Mouse (Mus musculus) lung, adult 10 weeks (tissue): Measurements from ENCODE around the gene Ngrn. TPM values are rescaled to one million over a fixed set of nuclear protein-coding genes. Genes with fewer than 3 reads are reported as not detected.

Experiments
- polyA plus RNA-seq: library from polyadenylated mRNA; stranded (reverse); fragments of 350-450 nt; fragmentation: Illumina TruSeq; extraction: RNeasy Lipid Tissue Mini Kit (QIAGEN cat#74804); gene quantifications from one replicate; pipeline ENCODE4 v1.2.3, GENCODE M21; 2014; ENCODE audit warnings: low read depth, low replicate concordance; ENCODE audit not compliant: insufficient read depth

Ngrn gene
- polyA plus RNA-seq: 36.1 TPM

GRCm38 (mm10) chr7:80260625-80261371, at the start of gene Ngrn:
Ngrn (plus strand) TSS chr7:80261215.

DNA sequence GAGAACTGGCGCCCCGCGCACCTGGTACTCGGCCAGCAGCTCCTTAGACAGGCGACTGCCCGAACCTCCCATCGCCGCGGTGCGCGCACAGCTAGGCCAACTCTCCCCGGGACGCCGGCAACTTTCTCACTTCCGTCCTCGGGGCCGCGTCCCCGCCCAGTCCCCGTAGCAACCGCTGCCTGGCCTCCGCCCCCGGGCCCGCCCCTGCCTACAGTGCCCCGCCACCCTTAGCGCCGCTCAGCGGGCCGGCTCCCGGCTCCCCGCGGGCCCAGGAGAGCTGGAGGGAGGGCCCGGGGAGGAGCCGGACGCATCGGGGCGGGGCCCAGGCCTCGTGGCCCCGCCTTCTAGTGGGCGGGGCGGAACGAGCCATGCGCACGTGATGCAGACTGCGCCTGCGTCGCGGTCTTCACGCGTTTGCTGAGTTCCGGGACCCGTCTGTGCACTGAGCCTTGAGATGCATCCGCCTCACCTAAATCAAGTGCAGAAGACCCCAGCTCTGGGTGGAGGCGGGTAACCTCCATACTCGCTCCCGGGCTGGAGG, 28.5 kb upstream of the Ngrn start, which contains the start of the genes Cib1 and Gdpgp1:
Gene Cib1, minus strand, starts transcription at position 325 of the 541 bp plus-strand sequence.
Gene Gdpgp1, plus strand, starts transcription at position 377 of the 541 bp plus-strand sequence.

DNA sequence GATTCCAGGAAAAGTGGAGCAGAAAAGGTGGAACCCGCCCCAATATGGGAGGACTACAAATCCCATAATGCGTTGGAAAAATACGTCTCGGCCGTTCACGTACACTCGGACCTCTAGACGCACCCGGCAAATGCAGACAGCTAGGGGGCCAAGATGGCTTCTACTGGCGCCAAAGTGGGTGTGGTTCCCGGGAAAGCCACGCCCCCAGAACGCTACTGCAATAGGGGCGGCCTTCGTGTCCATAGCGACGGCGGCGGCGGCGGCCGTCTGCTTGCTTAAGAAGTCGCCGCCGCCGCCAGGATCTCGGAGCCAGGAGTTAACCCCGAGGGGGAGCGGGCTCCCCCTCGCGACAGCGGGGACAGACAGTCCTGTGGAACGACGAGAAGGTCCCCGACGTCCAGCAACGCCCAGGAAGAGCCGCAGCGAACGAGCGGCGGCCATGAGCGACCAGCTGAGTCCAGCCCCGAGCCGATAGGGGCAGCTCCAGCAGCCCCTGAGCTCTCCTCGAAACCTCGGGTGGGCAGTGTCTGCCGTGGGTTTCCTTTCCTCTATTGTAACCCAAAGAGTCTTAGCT, 14.8 kb upstream of the Ngrn start, which contains the start of gene Ttll13:
Gene Ttll13, plus strand, starts transcription at position 229 of the 574 bp plus-strand sequence.

GRCm38 (mm10) chr7:80268897-80269750, 8.1 kb downstream of the Ngrn start, which contains the start of gene Vps33b:
Vps33b (plus strand) TSS chr7:80269649.

GRCm38 (mm10) chr7:80294062-80294763, 33.2 kb downstream of the Ngrn start, which contains the start of gene Prc1:
Prc1 (plus strand) TSS chr7:80294450.

Other genes with a start within 250 kb of the Ngrn start
- 9.3 TPM for gene Zfp710, start 236.4 kb upstream of the Ngrn start, polyA plus RNA-seq
- 115 TPM for gene Idh2, start 145.8 kb upstream of the Ngrn start, polyA plus RNA-seq
- 4.1 TPM for gene Sema4b, start 74.4 kb upstream of the Ngrn start, polyA plus RNA-seq
- gene Cib1, start 28.4 kb upstream of the Ngrn start, polyA plus RNA-seq: 95.7 TPM
- 1.6 TPM for gene Gdpgp1, start 28.4 kb upstream of the Ngrn start, polyA plus RNA-seq
- 0.74 TPM for gene Ttll13, start 14.8 kb upstream of the Ngrn start, polyA plus RNA-seq
- gene Vps33b, start 8.4 kb downstream of the Ngrn start, polyA plus RNA-seq: 7.7 TPM
- gene Prc1, start 33.2 kb downstream of the Ngrn start, polyA plus RNA-seq: 1.7 TPM
- 7.9 TPM for gene Rccd1, start 63.2 kb downstream of the Ngrn start, polyA plus RNA-seq
- gene Unc45a, start 79.8 kb downstream of the Ngrn start, polyA plus RNA-seq: 26.9 TPM
- gene Hddc3, start 81.9 kb downstream of the Ngrn start, polyA plus RNA-seq: 11.1 TPM
- gene Man2a2, start 110.2 kb downstream of the Ngrn start, polyA plus RNA-seq: 13.0 TPM
- gene Fes, start 126.7 kb downstream of the Ngrn start, polyA plus RNA-seq: 15.8 TPM
- 29.6 TPM for gene Furin, start 144.2 kb downstream of the Ngrn start, polyA plus RNA-seq